Mouse (Mus musculus): ENCODE data around the gene Spsb1.

Spsb1 gene

GRCm38 (mm10) chr4:149952201-149952600 lies 2.6 kb downstream of the Spsb1 start:
- in situ Hi-C loops (cut with MboI): no loop called here

GRCm38 (mm10) chr4:149951201-149951600 lies 3.6 kb downstream of the Spsb1 start:
- in situ Hi-C loops (cut with MboI): no loop called here

GRCm38 (mm10) chr4:149949691-149950090 lies 5.2 kb downstream of the Spsb1 start:
- in situ Hi-C loops (cut with MboI): no loop called here

GRCm38 (mm10) chr4:149948119-149948518 lies 6.7 kb downstream of the Spsb1 start:
- in situ Hi-C loops (cut with MboI): no loop called here

GRCm38 (mm10) chr4:149947396-149947795 lies 7.4 kb downstream of the Spsb1 start:
- in situ Hi-C loops (cut with MboI): no loop called here

GRCm38 (mm10) chr4:149945194-149945593 lies 9.6 kb downstream of the Spsb1 start:
- in situ Hi-C loops (cut with MboI): no loop called here

GRCm38 (mm10) chr4:149944214-149944613 lies 10.6 kb downstream of the Spsb1 start:
- in situ Hi-C loops (cut with MboI): no loop called here

GRCm38 (mm10) chr4:149942831-149943741 lies 11.8 kb downstream of the Spsb1 start:
- in situ Hi-C loops (cut with MboI): no loop called here

- in situ Hi-C loops (cut with MboI): no loop called here
Measured at GRCm38 (mm10) chr4:149941067-149941755, 13.6 kb downstream of the Spsb1 start.

GRCm38 (mm10) chr4:149938701-149939100 lies 16.1 kb downstream of the Spsb1 start:
- in situ Hi-C loops (cut with MboI): no loop called here

- in situ Hi-C loops (cut with MboI): no loop called here
Measured at GRCm38 (mm10) chr4:149936921-149937320, 17.9 kb downstream of the Spsb1 start.

- in situ Hi-C loops (cut with MboI): no loop called here
Measured at GRCm38 (mm10) chr4:149935470-149935869, 19.4 kb downstream of the Spsb1 start.

GRCm38 (mm10) chr4:149933519-149934245 lies 21.2 kb downstream of the Spsb1 start:
- in situ Hi-C loops (cut with MboI): no loop called here

GRCm38 (mm10) chr4:149933025-149933424 lies 21.8 kb downstream of the Spsb1 start:
- in situ Hi-C loops (cut with MboI): no loop called here

- in situ Hi-C loops (cut with MboI): no loop called here
Measured at GRCm38 (mm10) chr4:149932108-149932815, 22.6 kb downstream of the Spsb1 start.

GRCm38 (mm10) chr4:149930755-149931154 lies 24.1 kb downstream of the Spsb1 start:
- in situ Hi-C loops (cut with MboI): no loop called here

GRCm38 (mm10) chr4:149923014-149923413 lies 31.8 kb downstream of the Spsb1 start:
- in situ Hi-C loops (cut with MboI): no loop called here

- in situ Hi-C loops (cut with MboI): no loop called here
Measured at GRCm38 (mm10) chr4:149922121-149922718, 32.6 kb downstream of the Spsb1 start.

- in situ Hi-C loops (cut with MboI): no loop called here
Measured at GRCm38 (mm10) chr4:149920886-149921285, 34.0 kb downstream of the Spsb1 start.

GRCm38 (mm10) chr4:149918455-149919070 lies 36.3 kb downstream of the Spsb1 start:
- in situ Hi-C loops (cut with MboI): no loop called here

- in situ Hi-C loops (cut with MboI): no loop called here
Measured at GRCm38 (mm10) chr4:149916831-149917230, 38.0 kb downstream of the Spsb1 start.

Data from mature B cell (primary cell).